Mouse (Mus musculus): ENCODE data around the gene Serpina6.
A peak's percentile ranks its signal among the peaks of the same experiment; 100 is the strongest.

Gene Serpina6

GRCm38 (mm10) chr12:103655123-103656044 lies 1.6 kb downstream of the Serpina6 start:
- DNase-seq (ENCODE audit: low read depth): no peak

GRCm38 (mm10) chr12:103653836-103654235 lies 3.2 kb downstream of the Serpina6 start:
- no peak for DNase-seq (ENCODE audit: low read depth)

- DNase-seq (ENCODE audit: low read depth): no peak
Observed at GRCm38 (mm10) chr12:103646314-103646713, 10.7 kb downstream of the Serpina6 start.

- no peak for DNase-seq (ENCODE audit: low read depth)
Observed at GRCm38 (mm10) chr12:103644601-103645000, 12.4 kb downstream of the Serpina6 start.

- DNase-seq (ENCODE audit: low read depth): no peak
Observed at GRCm38 (mm10) chr12:103643818-103644217, 13.2 kb downstream of the Serpina6 start.

GRCm38 (mm10) chr12:103643336-103643735 lies 13.7 kb downstream of the Serpina6 start:
- peak; percentile 48 for DNase-seq (ENCODE audit: low read depth)

GRCm38 (mm10) chr12:103635846-103636245 lies 21.2 kb downstream of the Serpina6 start:
- no peak for DNase-seq (ENCODE audit: low read depth)

- DNase-seq (ENCODE audit: low read depth): no peak
Observed at GRCm38 (mm10) chr12:103634430-103634829, 22.6 kb downstream of the Serpina6 start.

GRCm38 (mm10) chr12:103631203-103631612 lies 25.8 kb downstream of the Serpina6 start, which contains the start of gene Serpina10:
Gene Serpina10, minus strand, starts transcription at chr12:103631444.
- DNase-seq (ENCODE audit: low read depth): no peak

- DNase-seq (ENCODE audit: low read depth): no peak
Observed at GRCm38 (mm10) chr12:103616860-103617261, 40.2 kb downstream of the Serpina6 start.

GRCm38 (mm10) chr12:103615734-103616133 lies 41.3 kb downstream of the Serpina6 start:
- no peak for DNase-seq (ENCODE audit: low read depth)

- DNase-seq (ENCODE audit: low read depth): no peak
Observed at GRCm38 (mm10) chr12:103615141-103615540, 41.9 kb downstream of the Serpina6 start.

GRCm38 (mm10) chr12:103601839-103602238 lies 55.2 kb downstream of the Serpina6 start:
- no peak for DNase-seq (ENCODE audit: low read depth)

- DNase-seq (ENCODE audit: low read depth): no peak
Observed at GRCm38 (mm10) chr12:103600364-103600763, 56.6 kb downstream of the Serpina6 start.

GRCm38 (mm10) chr12:103598411-103598810 lies 58.6 kb downstream of the Serpina6 start:
- no peak for DNase-seq (ENCODE audit: low read depth)
